Comparison of ENCODE assay signal across 9 mouse cellular contexts in genomic region chr7:58730201-58730600, GRCm38 (mm10).
DNase-seq lines count a peak whose midpoint lies in the region; ATAC-seq and TF ChIP-seq lines count a peak whose summit lies in the region.
"Had no signal": no experiment of that assay in that cellular context is flagged by ENCODE, and none has a peak within 500 bp of the region (broad histone marks: within the 10 kb centered on the region; RNA-seq: fewer than 3 reads in every experiment).

No protein-coding gene starts in this region.

- no peak overlapping the region for H3K4me2 ChIP-seq in forebrain, embryonic 13.5 days
- H3K4me2 ChIP-seq in forebrain, embryonic 11.5 days (ENCODE audit: low read depth, low read length, severe bottlenecking), result no peak overlapping the region
- H3K4me2 ChIP-seq in midbrain, postnatal 0 days (ENCODE audit: low read depth, low read length, poor library complexity, severe bottlenecking), result no peak overlapping the region
- no peak overlapping the region for H3K4me2 ChIP-seq in midbrain, embryonic 13.5 days (replicated peaks)
- H3K4me2 ChIP-seq: embryonic facial prominence, embryonic 13.5 days had no signal

- no peak overlapping the region for H3K9ac ChIP-seq in forebrain, embryonic 13.5 days
- no peak overlapping the region for H3K9ac ChIP-seq in forebrain, embryonic 11.5 days (ENCODE audit: low read length)
- no peak overlapping the region for H3K9ac ChIP-seq in midbrain, postnatal 0 days (replicated peaks; ENCODE audit: low read length, poor library complexity, severe bottlenecking)
- no peak overlapping the region for H3K9ac ChIP-seq in midbrain, embryonic 13.5 days (replicated peaks)
- H3K9ac ChIP-seq: embryonic facial prominence, embryonic 13.5 days had no signal

- H3K36me3 ChIP-seq in forebrain, embryonic 13.5 days (ENCODE audit: poor library complexity, severe bottlenecking), result no peaks in the 10 kb centered on the region
- H3K36me3 ChIP-seq in forebrain, embryonic 11.5 days (ENCODE audit: control insufficient read depth, insufficient read depth, low read length), result no peaks in the 10 kb centered on the region
- no peaks in the 10 kb centered on the region for H3K36me3 ChIP-seq in midbrain, postnatal 0 days (ENCODE audit: insufficient read depth, low read length)
- no peaks in the 10 kb centered on the region for H3K36me3 ChIP-seq in midbrain, embryonic 13.5 days
- H3K36me3 ChIP-seq: embryonic facial prominence, embryonic 13.5 days had no signal

- H3K27me3 ChIP-seq in forebrain, embryonic 13.5 days, result no peaks in the 10 kb centered on the region
- H3K27me3 ChIP-seq in forebrain, embryonic 11.5 days (ENCODE audit: control insufficient read depth, insufficient read depth, low read length), result no peaks in the 10 kb centered on the region
- no peaks in the 10 kb centered on the region for H3K27me3 ChIP-seq in midbrain, postnatal 0 days (ENCODE audit: insufficient read depth, low read length)
- no peaks in the 10 kb centered on the region for H3K27me3 ChIP-seq in midbrain, embryonic 13.5 days
- H3K27me3 ChIP-seq: embryonic facial prominence, embryonic 13.5 days had no signal

- H3K9me3 ChIP-seq in forebrain, embryonic 13.5 days (replicated peaks), result no peaks in the 10 kb centered on the region
- H3K9me3 ChIP-seq in forebrain, embryonic 11.5 days (ENCODE audit: control insufficient read depth, low read length), result no peaks in the 10 kb centered on the region
- no peaks in the 10 kb centered on the region for H3K9me3 ChIP-seq in midbrain, postnatal 0 days (ENCODE audit: low read length)
- no peaks in the 10 kb centered on the region for H3K9me3 ChIP-seq in midbrain, embryonic 13.5 days
- H3K9me3 ChIP-seq: embryonic facial prominence, embryonic 13.5 days had no signal

- no peak overlapping the region for H3K27ac ChIP-seq in forebrain, embryonic 13.5 days
- H3K27ac ChIP-seq in forebrain, embryonic 11.5 days (ENCODE audit: low read depth, low read length), result no peak overlapping the region
- no peak overlapping the region for H3K27ac ChIP-seq in midbrain, postnatal 0 days (ENCODE audit: low read depth, low read length)
- H3K27ac ChIP-seq in midbrain, embryonic 13.5 days, result no peak overlapping the region
- H3K27ac ChIP-seq in layer of hippocampus, adult 2 months, result peak overlapping the region; percentile 78
- H3K27ac ChIP-seq: embryonic facial prominence, embryonic 13.5 days had no signal

- H3K4me3 ChIP-seq in forebrain, embryonic 13.5 days, result no peak overlapping the region
- H3K4me3 ChIP-seq in forebrain, embryonic 11.5 days (ENCODE audit: low read depth, low read length), result no peak overlapping the region
- no peak overlapping the region for H3K4me3 ChIP-seq in midbrain, postnatal 0 days (ENCODE audit: low read depth, low read length)
- H3K4me3 ChIP-seq in midbrain, embryonic 13.5 days (replicated peaks), result no peak overlapping the region
- H3K4me3 ChIP-seq in layer of hippocampus, adult 2 months, result no peak overlapping the region
- H3K4me3 ChIP-seq: embryonic facial prominence, embryonic 13.5 days had no signal

- ATAC-seq in forebrain, embryonic 13.5 days, result peak; percentile 77; the same call in 1 of the 2 replicates
- no peak for ATAC-seq in forebrain, embryonic 11.5 days (replicated peaks; ENCODE audit: low FRiP score)
- no peak for ATAC-seq in midbrain, postnatal 0 days (ENCODE audit: low FRiP score)
- ATAC-seq in midbrain, embryonic 13.5 days, result no peak

- TF ChIP-seq CTCF in midbrain, postnatal 0 days (IDR thresholded peaks at IDR 0.05), result no peak
- 0 out of 2 replicates have a peak, but pooled peaks have one; percentile 20 for TF ChIP-seq CTCF in layer of hippocampus, adult 2 months (conservative IDR thresholded peaks at IDR 0.05)

- no peaks in the 10 kb centered on the region for H3K4me1 ChIP-seq in forebrain, embryonic 13.5 days
- no peaks in the 10 kb centered on the region for H3K4me1 ChIP-seq in forebrain, embryonic 11.5 days (replicated peaks; ENCODE audit: control insufficient read depth, insufficient read depth, low read length)
- H3K4me1 ChIP-seq in midbrain, postnatal 0 days (ENCODE audit: insufficient read depth, low read length), result no peaks in the 10 kb centered on the region
- H3K4me1 ChIP-seq in midbrain, embryonic 13.5 days (replicated peaks), result no peaks in the 10 kb centered on the region

- 78% methylated on average over 8 of the region's 8 CpGs for WGBS in forebrain, embryonic 13.5 days
- WGBS in forebrain, embryonic 11.5 days, result 78% methylated on average over 8 of the region's 8 CpGs
- whole genome bisulfite sequencing in midbrain, postnatal 0 days, result 72% methylated on average over 8 of the region's 8 CpGs
- WGBS in midbrain, embryonic 13.5 days, result 88% methylated on average over 8 of the region's 8 CpGs

- no peak for DNase-seq in forebrain, embryonic 11.5 days (ENCODE audit: low spot score)
- DNase-seq in midbrain, postnatal 0 days (ENCODE audit: low spot score), result peak; percentile 27
- peak; percentile 67 to 86 for DNase-seq in layer of hippocampus, adult 2 months (ENCODE audit: low spot score in 2 of 2)
- DNase-seq in right cerebral cortex, postnatal 14 days, result peak; percentile 25
- no peak for DNase-seq in spleen, adult 12 weeks (ENCODE audit: low spot score)
- DNase-seq in testis, postnatal 14 days (ENCODE audit: low spot score), result no peak

Comparison
In these comparisons a context has a peak if more than half of its experiments do, and no peak if none do; other contexts are left out.
1. DNase-seq: peak in midbrain, postnatal 0 days (single experiment), layer of hippocampus, adult 2 months (2 of 2) and right cerebral cortex, postnatal 14 days (single experiment); none in forebrain, embryonic 11.5 days (single experiment), spleen, adult 12 weeks (single experiment) and testis, postnatal 14 days (single experiment).